Mouse (Mus musculus): ENCODE measurements around the gene Bcl7b.

GRCm38 (mm10) chr5:135161650-135162049 is 6.4 kb upstream of the Bcl7b start:
- TF ChIP-seq CTCF (IDR thresholded peaks at IDR 0.05; ENCODE audit: borderline replicate concordance, extremely low read depth, insufficient read depth, insufficient read length) (no peak), POLR2A (IDR thresholded peaks at IDR 0.05; ENCODE audit: borderline replicate concordance, extremely low read depth, insufficient read depth, insufficient read length, poor library complexity, severe bottlenecking) (no peak)
